Mouse (Mus musculus) CD8-positive naive resting alpha-beta T cell, adult 2 months (primary cell): ENCODE measurements around the gene Kif18a.

Experiments used
- DNase-seq, 2 experiments: peaks; one replicate each; pipeline ENCODE4 v3.0.0; 2022; ENCODE audit warnings: low read depth in 2 of 2, low spot score in 2 of 2

The Kif18a gene

GRCm38 (mm10) chr2:109365962-109366361 lies 85.4 kb downstream of the Kif18a start:
- DNase-seq = no peak

- no peak for DNase-seq
Observed at GRCm38 (mm10) chr2:109374881-109375280, 94.3 kb downstream of the Kif18a start.

GRCm38 (mm10) chr2:109384019-109384418 lies 103.5 kb downstream of the Kif18a start:
- no peak for DNase-seq

GRCm38 (mm10) chr2:109386211-109386610 lies 105.7 kb downstream of the Kif18a start:
- no peak for DNase-seq

- DNase-seq = no peak
Observed at GRCm38 (mm10) chr2:109388733-109389132, 108.2 kb downstream of the Kif18a start.

- no peak for DNase-seq
Observed at GRCm38 (mm10) chr2:109389977-109390376, 109.4 kb downstream of the Kif18a start.
